Mouse (Mus musculus): ENCODE measurements around the gene Prss21.

DNA sequence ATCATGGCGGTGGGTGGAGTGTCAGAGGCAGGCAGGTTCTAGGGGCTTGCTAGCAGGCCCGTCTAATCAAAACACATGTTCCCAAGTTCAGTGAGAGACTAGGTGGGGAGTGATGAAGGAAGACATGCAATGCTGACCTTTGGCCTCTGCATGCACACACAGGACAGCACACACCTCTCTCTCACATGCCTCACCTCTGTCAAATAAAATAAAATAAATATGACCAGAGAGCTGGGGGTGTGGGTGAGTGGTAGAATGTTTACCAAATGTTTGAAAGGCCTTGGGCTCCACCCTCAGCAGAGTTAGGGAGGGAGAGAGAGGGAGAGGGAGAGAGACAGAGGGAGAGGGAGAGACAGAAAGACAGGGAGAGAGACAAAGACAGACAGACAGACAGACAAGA lies 9.9 kb upstream of the Prss21 start:
- no peak for TF ChIP-seq GATA1 (IDR thresholded peaks at IDR 0.05; ENCODE audit: low read length)
- no peak for TF ChIP-seq TAL1 (IDR thresholded peaks at IDR 0.05; ENCODE audit: low read length)

Measured in erythroblast, embryonic 14.5 days (primary cell).